Mouse (Mus musculus): ENCODE measurements at regions not wholly inside any gene's neighbourhood (a gene's known extent, or its start where the extent isn't known, plus 50 kb on each side); places are given as distances from the start of the nearest gene placed in this dataset.

DNA sequence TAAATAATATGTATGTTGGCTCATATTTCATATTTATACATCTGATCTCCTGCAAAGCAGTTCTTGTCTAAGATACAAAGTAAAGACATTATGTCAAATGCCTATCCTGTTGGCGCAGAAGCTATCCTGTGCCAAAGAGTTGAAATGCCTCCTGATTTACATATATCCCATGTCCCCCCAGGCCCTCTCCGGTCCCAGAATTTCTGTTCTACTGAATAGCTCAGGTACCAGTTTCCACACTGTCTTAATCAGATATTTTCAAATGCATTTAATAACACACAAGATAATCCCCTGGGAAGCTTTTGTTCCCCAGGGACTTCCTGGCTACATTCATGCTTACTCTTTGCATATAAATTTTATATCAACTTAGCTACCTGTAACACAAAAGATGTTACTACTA lies 454.1 kb downstream of the Tfap2b start:
- DNase-seq (ENCODE audit: low read depth), result no peak
- TF ChIP-seq CTCF (IDR thresholded peaks at IDR 0.05; ENCODE audit: borderline replicate concordance, extremely low read depth, insufficient read depth, insufficient read length), result no peak
- no peak for TF ChIP-seq POLR2A (IDR thresholded peaks at IDR 0.05; ENCODE audit: borderline replicate concordance, extremely low read depth, insufficient read depth, insufficient read length, poor library complexity, severe bottlenecking)

DNA sequence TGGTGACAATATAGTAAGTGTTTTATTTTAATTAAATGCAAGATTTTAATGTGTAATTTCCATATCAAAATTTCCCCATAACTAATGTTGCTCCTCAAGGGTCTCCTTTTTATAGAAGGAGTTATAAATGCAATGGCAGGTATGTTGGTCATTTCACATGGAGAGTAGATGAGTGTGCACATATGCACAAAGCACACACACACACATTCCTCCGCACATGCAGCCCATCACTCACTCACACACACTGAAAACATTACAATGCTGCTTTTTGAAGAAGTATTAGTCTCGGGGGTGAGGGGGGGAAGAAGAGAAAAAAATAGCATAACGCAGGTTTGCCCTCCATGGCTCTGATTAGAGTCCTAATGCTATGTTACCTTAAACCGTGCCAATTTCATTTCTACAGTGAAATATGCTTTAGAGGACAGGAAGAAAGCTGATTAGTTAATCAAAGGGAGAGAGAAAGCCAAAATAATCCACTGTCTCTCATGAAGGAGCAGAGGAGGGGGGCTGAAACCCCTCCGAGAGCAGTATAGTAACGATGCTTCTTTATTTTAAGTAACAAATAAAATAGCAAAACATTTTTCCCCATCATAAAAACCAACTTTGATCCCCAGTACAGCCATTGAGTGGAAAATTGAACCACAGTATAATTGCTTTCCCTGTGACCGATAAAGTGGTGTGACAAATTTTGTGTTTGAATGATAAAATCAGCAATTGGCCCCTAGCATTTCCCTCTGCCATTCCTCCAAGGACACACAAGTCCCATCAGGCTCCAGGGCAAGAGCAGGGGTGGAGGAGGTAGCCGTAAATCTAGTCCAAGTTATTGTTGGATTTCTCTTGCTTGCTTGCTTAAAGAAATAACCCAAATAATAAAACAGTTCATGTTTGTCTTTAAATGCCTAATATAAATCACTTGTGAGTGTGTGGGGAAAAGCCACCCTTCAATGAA lies 465.0 kb downstream of the Tfap2b start:
- peak; percentile 32 for DNase-seq (ENCODE audit: low read depth)
- TF ChIP-seq CTCF (IDR thresholded peaks at IDR 0.05; ENCODE audit: borderline replicate concordance, extremely low read depth, insufficient read depth, insufficient read length), result no peak
- no peak for TF ChIP-seq POLR2A (IDR thresholded peaks at IDR 0.05; ENCODE audit: borderline replicate concordance, extremely low read depth, insufficient read depth, insufficient read length, poor library complexity, severe bottlenecking)

DNA sequence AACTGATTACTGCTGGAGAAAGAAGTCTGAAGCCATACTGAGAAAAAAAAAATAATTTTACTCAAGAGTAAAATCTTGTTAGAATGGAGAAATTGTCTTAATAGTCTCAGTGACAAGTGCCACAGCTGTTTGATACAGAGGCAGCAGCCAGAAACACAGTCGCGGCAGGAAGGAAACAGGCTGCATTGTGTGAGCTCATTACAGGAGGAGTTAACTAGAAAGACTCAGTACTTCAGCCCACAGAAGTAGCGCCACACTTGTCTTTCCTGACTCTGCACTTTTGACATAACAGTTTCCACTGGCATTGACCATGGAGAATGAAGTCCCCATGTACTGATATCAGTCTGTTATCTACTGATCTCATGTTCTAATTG lies 465.7 kb downstream of the Tfap2b start:
- peak; percentile 48 for DNase-seq (ENCODE audit: low read depth)

GRCm38 (mm10) chr1:19681024-19681778 lies 472.5 kb downstream of the Tfap2b start:
- no peak for TF ChIP-seq CTCF (IDR thresholded peaks at IDR 0.05; ENCODE audit: borderline replicate concordance, extremely low read depth, insufficient read depth, insufficient read length)
- no peak for TF ChIP-seq POLR2A (IDR thresholded peaks at IDR 0.05; ENCODE audit: borderline replicate concordance, extremely low read depth, insufficient read depth, insufficient read length, poor library complexity, severe bottlenecking)
- DNase-seq (ENCODE audit: low read depth), result peak; percentile 50

More for the DNA sequence above, 465.7 kb downstream of the Tfap2b start:
- TF ChIP-seq POLR2A (IDR thresholded peaks at IDR 0.05; ENCODE audit: borderline replicate concordance, extremely low read depth, insufficient read depth, insufficient read length, poor library complexity, severe bottlenecking), result no peak
- TF ChIP-seq CTCF (IDR thresholded peaks at IDR 0.05; ENCODE audit: borderline replicate concordance, extremely low read depth, insufficient read depth, insufficient read length), result no peak

All from brain, embryonic 14.5 days (tissue).